Mouse (Mus musculus) hindbrain, embryonic 15.5 days (tissue): Measurements from ENCODE around the gene Shank2. TPM values are rescaled to one million over a fixed set of nuclear protein-coding genes. Genes with fewer than 3 reads are reported as not detected.

ENCODE experiments used
- ATAC-seq: fragments of 200-750 bp; cut with Nextera tagmentation; 2 replicates; pipeline ENCODE4 v1.8.0; 2017; ENCODE audit warnings: low read depth, moderate number of reproducible peaks, moderate TSS enrichment; ENCODE audit not compliant: low FRiP score
- H3K27ac ChIP-seq: fragments of 300-500 bp; sonication (generic); replicated peaks from 2 replicates; pipeline ENCODE4 v1.5.1; 2015; ENCODE audit warnings: mild to moderate bottlenecking, inconsistent platforms
- H3K27me3 ChIP-seq: fragments of 300-500 bp; sonication (generic); 2 replicates; pipeline ENCODE4 v1.6.1; 2015; ENCODE audit warnings: control low read depth, inconsistent platforms
- H3K36me3 ChIP-seq: fragments of 300-500 bp; sonication (generic); 2 replicates; pipeline ENCODE4 v1.6.1; 2015; ENCODE audit warnings: control low read depth, inconsistent platforms
- H3K4me1 ChIP-seq: fragments of 300-500 bp; sonication (generic); replicated peaks from 2 replicates; pipeline ENCODE4 v1.6.1; 2015; ENCODE audit warnings: control low read depth, inconsistent platforms
- H3K4me2 ChIP-seq: fragments of 300-500 bp; sonication (generic); 2 replicates; pipeline ENCODE4 v1.6.1; 2015; ENCODE audit warnings: moderate library complexity, mild to moderate bottlenecking, inconsistent platforms
- H3K4me3 ChIP-seq: fragments of 300-500 bp; sonication (generic); 2 replicates; pipeline ENCODE4 v1.5.1; 2015; ENCODE audit warnings: mild to moderate bottlenecking, inconsistent platforms
- H3K9ac ChIP-seq: fragments of 300-500 bp; sonication (generic); 2 replicates; pipeline ENCODE4 v1.6.1; 2015; ENCODE audit warnings: inconsistent platforms
- H3K9me3 ChIP-seq: fragments of 300-500 bp; sonication (generic); 2 replicates; pipeline ENCODE4 v1.6.1; 2016; ENCODE audit warnings: control low read depth, inconsistent platforms
- WGBS: fragments of 180-500 bp; shearing (Covaris S2); methylation state at CpG from one replicate; pipeline ENCODE4 v1.1.7; 2015; 5-methylcytosine and 5-hydroxymethylcytosine counted together
- polyA plus RNA-seq: library from polyadenylated mRNA; unstranded; fragments of >200 nt; fragmentation: Nextera tagmentation; extraction: Ambion mirVana; gene quantifications from 2 replicates; pipeline ENCODE4 v1.2.1, GENCODE M21; 2015

The Shank2 gene
- polyA plus RNA-seq, 1 experiment from 2014 or later: 10.2 TPM

DNA sequence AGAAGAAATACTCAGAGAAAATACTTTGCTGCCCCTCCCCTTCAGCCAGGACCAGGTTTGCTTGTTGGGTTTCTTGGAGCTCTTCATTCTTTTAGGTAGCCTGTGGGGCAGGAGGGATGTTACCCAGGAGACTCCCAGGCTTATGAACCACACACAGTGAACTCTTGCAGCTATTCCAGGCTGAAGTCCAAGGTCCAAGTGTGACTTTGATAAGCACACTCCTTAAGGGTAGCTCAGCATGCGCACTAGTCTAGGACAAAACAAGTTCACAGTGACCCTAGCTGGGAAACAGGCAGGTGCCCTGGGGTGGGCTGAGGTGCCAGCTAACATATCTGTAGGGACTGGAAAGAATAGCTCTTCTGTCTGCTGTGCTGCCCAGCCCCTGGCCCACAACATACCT is 117.8 kb downstream of the Shank2 start:
- no peak overlapping the region for H3K4me3 ChIP-seq
- H3K9me3 ChIP-seq: no peaks in the 10 kb centered on the region
- no peaks in the 10 kb centered on the region for H3K36me3 ChIP-seq
- no peak overlapping the region for H3K27ac ChIP-seq
- H3K9ac ChIP-seq: no peak overlapping the region
- no peaks in the 10 kb centered on the region for H3K4me1 ChIP-seq
- ATAC-seq: no peak
- no peak overlapping the region for H3K4me2 ChIP-seq
- WGBS: 96% methylated on average over 1 of the region's 1 CpGs
- H3K27me3 ChIP-seq: no peaks in the 10 kb centered on the region

DNA sequence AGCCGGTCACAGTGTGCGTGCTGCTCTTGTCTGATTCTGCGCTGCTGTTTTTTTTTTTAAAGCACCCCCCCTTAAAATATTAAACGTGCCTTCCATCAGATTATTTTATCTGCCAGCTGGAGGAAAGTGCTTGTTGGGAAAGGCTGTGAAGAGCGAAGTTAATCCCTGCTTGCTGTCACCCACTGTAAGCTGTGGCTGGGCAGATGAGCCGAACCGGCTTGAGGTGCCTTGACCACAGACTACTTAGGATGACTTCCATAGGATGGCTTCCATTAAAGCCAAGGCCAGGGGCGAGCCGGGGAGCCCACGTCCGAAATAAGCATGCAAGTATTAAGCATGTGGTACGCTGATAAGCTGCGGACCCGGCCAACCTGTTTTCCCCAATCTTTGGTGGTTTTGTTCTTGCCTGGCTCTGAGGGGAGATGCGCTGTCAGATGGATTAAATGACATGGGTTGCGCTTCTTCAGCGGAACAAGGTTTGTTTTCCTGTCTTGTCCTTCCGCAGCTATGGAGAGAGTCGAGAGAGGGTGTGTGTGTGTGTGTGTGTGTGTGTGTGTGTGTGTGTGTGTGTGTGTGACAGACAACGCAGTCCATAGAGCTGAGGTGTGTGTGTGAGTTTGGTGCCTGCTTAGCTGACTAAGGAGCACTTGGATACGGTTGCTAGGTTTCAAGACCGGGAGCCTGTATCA is 131.1 kb downstream of the Shank2 start:
- Histone ChIP-seq H3K4me2 (peak overlapping the region; percentile 45), H3K4me3 (peak overlapping the region; percentile 14), H3K36me3 (no peaks in the 10 kb centered on the region), H3K4me1 (peaks cover 28% of the 10 kb centered on the region), H3K9ac (peak overlapping the region; percentile 11; the same call in 1 of the 2 replicates), H3K27ac (peak overlapping the region; percentile 89), H3K27me3 (no peaks in the 10 kb centered on the region), H3K9me3 (no peaks in the 10 kb centered on the region)
- WGBS: 53% methylated on average over 22 of the region's 22 CpGs
- peak; percentile 88 for ATAC-seq

- H3K4me1 ChIP-seq: peaks cover 28% of the 10 kb centered on the region
- peak overlapping the region; percentile 14 for H3K4me3 ChIP-seq
- H3K36me3 ChIP-seq: no peaks in the 10 kb centered on the region
- H3K9me3 ChIP-seq: no peaks in the 10 kb centered on the region
- H3K9ac ChIP-seq: no peak overlapping the region
- H3K4me2 ChIP-seq: peak overlapping the region; percentile 45
- H3K27me3 ChIP-seq: no peaks in the 10 kb centered on the region
- H3K27ac ChIP-seq: peak overlapping the region; percentile 89
- WGBS: 27% methylated on average over 9 of the region's 9 CpGs
- ATAC-seq: peak; percentile 43; the same call in 1 of the 2 replicates
Measured at GRCm38 (mm10) chr7:144133388-144133998, 131.8 kb downstream of the Shank2 start.

GRCm38 (mm10) chr7:144134699-144135098 is 133.0 kb downstream of the Shank2 start:
- H3K4me1 ChIP-seq: peaks cover 28% of the 10 kb centered on the region
- H3K27me3 ChIP-seq: no peaks in the 10 kb centered on the region
- H3K27ac ChIP-seq: peak overlapping the region; percentile 51
- no peak overlapping the region for H3K9ac ChIP-seq
- H3K4me3 ChIP-seq: no peak overlapping the region
- no peak overlapping the region for H3K4me2 ChIP-seq
- no peak for ATAC-seq
- H3K36me3 ChIP-seq: no peaks in the 10 kb centered on the region
- H3K9me3 ChIP-seq: no peaks in the 10 kb centered on the region
- 81% methylated on average over 11 of the region's 11 CpGs for WGBS

GRCm38 (mm10) chr7:144137827-144138226 is 136.1 kb downstream of the Shank2 start:
- Histone ChIP-seq H3K4me3 (no peak overlapping the region), H3K27ac (no peak overlapping the region), H3K4me2 (no peak overlapping the region), H3K4me1 (peaks cover 14% of the 10 kb centered on the region), H3K27me3 (no peaks in the 10 kb centered on the region), H3K9ac (no peak overlapping the region), H3K36me3 (no peaks in the 10 kb centered on the region), H3K9me3 (no peaks in the 10 kb centered on the region)
- 70% methylated on average over 2 of the region's 2 CpGs for WGBS
- no peak for ATAC-seq

GRCm38 (mm10) chr7:144138476-144138875 is 136.7 kb downstream of the Shank2 start:
- 69% methylated on average over 2 of the region's 2 CpGs for WGBS
- H3K4me1 ChIP-seq: peaks cover 9% of the 10 kb centered on the region
- H3K27me3 ChIP-seq: no peaks in the 10 kb centered on the region
- no peak overlapping the region for H3K27ac ChIP-seq
- no peak for ATAC-seq
- no peaks in the 10 kb centered on the region for H3K9me3 ChIP-seq
- H3K36me3 ChIP-seq: no peaks in the 10 kb centered on the region
- no peak overlapping the region for H3K4me3 ChIP-seq
- H3K9ac ChIP-seq: no peak overlapping the region
- H3K4me2 ChIP-seq: no peak overlapping the region

DNA sequence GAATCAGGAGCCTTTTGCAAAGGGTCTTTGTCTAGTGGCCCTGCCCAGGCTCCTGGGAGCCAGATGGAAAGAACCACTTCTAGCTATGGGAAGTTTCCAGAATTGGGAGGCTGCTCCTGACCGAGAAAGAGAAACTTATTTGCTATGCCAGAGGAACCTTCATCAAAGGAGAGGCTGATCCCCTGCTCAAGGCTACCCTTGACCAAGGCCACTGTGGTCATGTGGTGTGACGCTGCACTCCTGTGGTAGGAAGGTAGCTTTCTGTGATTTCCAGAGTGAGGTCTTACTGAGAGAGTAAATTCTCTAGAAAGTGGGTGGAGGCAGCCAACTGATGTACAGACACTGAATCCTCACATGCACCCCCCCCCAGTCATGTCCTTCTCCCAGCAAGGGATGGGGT is 138.0 kb downstream of the Shank2 start:
- Histone ChIP-seq H3K27me3 (no peaks in the 10 kb centered on the region), H3K4me3 (no peak overlapping the region), H3K36me3 (no peaks in the 10 kb centered on the region), H3K4me2 (no peak overlapping the region), H3K4me1 (peaks cover 1% of the 10 kb centered on the region; the same call in 1 of the 2 replicates), H3K27ac (no peak overlapping the region), H3K9ac (no peak overlapping the region), H3K9me3 (no peaks in the 10 kb centered on the region)
- 81% methylated on average over 2 of the region's 2 CpGs for WGBS
- ATAC-seq: no peak

GRCm38 (mm10) chr7:144140470-144140869 is 138.7 kb downstream of the Shank2 start:
- ATAC-seq: no peak
- no peak overlapping the region for H3K27ac ChIP-seq
- 43% methylated on average over 3 of the region's 3 CpGs for WGBS
- no peak overlapping the region for H3K9ac ChIP-seq
- no peaks in the 10 kb centered on the region for H3K9me3 ChIP-seq
- no peak overlapping the region for H3K4me3 ChIP-seq
- H3K27me3 ChIP-seq: no peaks in the 10 kb centered on the region
- H3K36me3 ChIP-seq: no peaks in the 10 kb centered on the region
- no peak overlapping the region for H3K4me2 ChIP-seq
- no peaks in the 10 kb centered on the region; the same call in 1 of the 2 replicates for H3K4me1 ChIP-seq

GRCm38 (mm10) chr7:144142036-144142435 is 140.3 kb downstream of the Shank2 start:
- no peak overlapping the region for H3K9ac ChIP-seq
- H3K27ac ChIP-seq: no peak overlapping the region
- ATAC-seq: no peak
- 75% methylated on average over 4 of the region's 4 CpGs for WGBS
- no peaks in the 10 kb centered on the region for H3K27me3 ChIP-seq
- no peaks in the 10 kb centered on the region; the same call in 1 of the 2 replicates for H3K4me1 ChIP-seq
- H3K36me3 ChIP-seq: no peaks in the 10 kb centered on the region
- no peak overlapping the region for H3K4me3 ChIP-seq
- no peak overlapping the region for H3K4me2 ChIP-seq
- no peaks in the 10 kb centered on the region for H3K9me3 ChIP-seq

GRCm38 (mm10) chr7:144143941-144144340 is 142.2 kb downstream of the Shank2 start:
- WGBS: 24% methylated on average over 2 of the region's 2 CpGs
- peaks cover 9% of the 10 kb centered on the region; the same call in 1 of the 2 replicates for H3K4me1 ChIP-seq
- no peaks in the 10 kb centered on the region for H3K27me3 ChIP-seq
- no peak overlapping the region for H3K4me2 ChIP-seq
- no peaks in the 10 kb centered on the region for H3K9me3 ChIP-seq
- ATAC-seq: no peak
- H3K27ac ChIP-seq: no peak overlapping the region
- no peak overlapping the region for H3K9ac ChIP-seq
- no peak overlapping the region for H3K4me3 ChIP-seq
- H3K36me3 ChIP-seq: no peaks in the 10 kb centered on the region

GRCm38 (mm10) chr7:144148111-144148510 is 146.4 kb downstream of the Shank2 start:
- Histone ChIP-seq H3K9me3 (no peaks in the 10 kb centered on the region), H3K4me3 (no peak overlapping the region), H3K4me1 (peaks cover 11% of the 10 kb centered on the region; the same call in 1 of the 2 replicates), H3K9ac (no peak overlapping the region), H3K27me3 (no peaks in the 10 kb centered on the region), H3K27ac (no peak overlapping the region), H3K4me2 (no peak overlapping the region), H3K36me3 (no peaks in the 10 kb centered on the region)
- WGBS: 71% methylated on average over 4 of the region's 4 CpGs
- no peak for ATAC-seq

- H3K36me3 ChIP-seq: no peaks in the 10 kb centered on the region
- no peak overlapping the region for H3K4me2 ChIP-seq
- H3K9ac ChIP-seq: no peak overlapping the region
- no peak overlapping the region for H3K4me3 ChIP-seq
- WGBS: 73% methylated on average over 4 of the region's 4 CpGs
- no peaks in the 10 kb centered on the region for H3K27me3 ChIP-seq
- H3K4me1 ChIP-seq: peaks cover 13% of the 10 kb centered on the region
- ATAC-seq: no peak
- no peak overlapping the region for H3K27ac ChIP-seq
- no peaks in the 10 kb centered on the region for H3K9me3 ChIP-seq
Measured at GRCm38 (mm10) chr7:144153124-144153523, 151.4 kb downstream of the Shank2 start.
